Mouse (Mus musculus) ovary, postnatal 14 days (tissue): ENCODE measurements at regions not wholly inside any gene's neighbourhood (a gene's known extent, or its start where the extent isn't known, plus 50 kb on each side); places are given as distances from the start of the nearest gene placed in this dataset.
"Not testable (repeated sequence)": the region's sequence is repeated elsewhere in the genome, so short reads cannot be mapped to it uniquely, and the experiment has no call there.

Experiments used
- DNase-seq: peaks from one replicate; pipeline ENCODE4 v3.0.0; 2022; ENCODE audit warnings: low spot score

DNA sequence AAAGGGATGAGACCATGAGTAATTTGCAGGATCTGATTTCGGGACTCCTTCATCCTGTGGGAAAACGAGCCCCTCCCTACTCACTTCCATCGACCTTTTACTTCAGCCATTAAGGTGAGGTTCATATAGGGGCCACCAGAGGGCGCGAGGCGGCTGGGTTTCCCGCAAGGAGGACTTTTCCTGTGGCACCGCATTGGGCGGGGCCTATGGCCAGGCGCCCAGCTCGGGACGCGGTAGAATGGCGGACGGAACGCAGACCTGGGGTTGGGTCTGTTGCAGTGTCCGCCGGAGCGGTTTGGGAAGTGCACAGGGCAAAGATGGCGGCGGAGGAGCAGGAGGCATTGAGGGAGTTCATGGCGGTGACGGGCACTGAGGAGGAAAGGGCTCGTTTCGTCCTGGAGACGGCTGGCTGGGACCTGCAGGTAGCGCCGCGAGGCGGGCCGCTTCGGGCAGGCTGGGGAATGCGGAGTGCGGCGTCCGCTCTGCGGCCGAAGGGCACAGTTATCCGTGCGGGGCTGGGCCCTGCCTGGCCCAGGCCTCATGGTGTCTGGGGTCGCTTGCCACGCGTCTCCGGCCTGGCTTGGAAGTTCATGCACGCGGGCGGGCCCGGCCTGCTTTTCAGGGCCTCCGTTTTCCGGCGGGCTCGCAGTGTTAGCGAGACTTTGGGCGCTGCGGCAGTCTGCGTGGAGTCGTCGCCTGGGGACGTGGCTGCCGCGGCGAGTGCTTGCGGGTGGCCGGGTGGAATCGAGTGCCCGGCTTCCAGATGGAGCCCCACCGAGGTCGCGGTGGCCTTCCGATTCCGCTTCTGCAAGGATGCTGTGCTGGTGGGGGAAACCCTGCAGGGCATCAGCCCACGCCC lies 219.1 kb downstream of the Gm31371 start:
- DNase-seq = peak; percentile 100

DNA sequence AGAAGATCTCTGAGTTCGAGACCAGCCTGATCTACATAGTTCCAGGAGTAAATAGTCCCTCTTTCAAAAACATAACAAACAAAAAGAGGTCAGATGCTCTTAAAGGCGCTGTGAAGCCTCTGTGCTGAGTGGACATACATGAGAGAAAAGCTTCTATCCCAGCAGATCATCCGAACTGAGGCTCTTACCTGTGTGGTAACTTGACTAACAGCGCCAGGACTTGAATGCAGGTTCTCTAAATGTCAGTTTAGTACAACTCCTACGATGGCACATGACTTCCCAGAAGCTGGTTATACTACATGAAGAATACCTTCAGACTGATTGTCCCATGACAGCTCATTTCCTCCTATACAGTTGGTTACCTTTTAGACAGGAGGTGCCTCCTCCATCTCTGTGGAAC lies 220.4 kb downstream of the Gm31371 start:
- DNase-seq = not testable (repeated sequence)

DNA sequence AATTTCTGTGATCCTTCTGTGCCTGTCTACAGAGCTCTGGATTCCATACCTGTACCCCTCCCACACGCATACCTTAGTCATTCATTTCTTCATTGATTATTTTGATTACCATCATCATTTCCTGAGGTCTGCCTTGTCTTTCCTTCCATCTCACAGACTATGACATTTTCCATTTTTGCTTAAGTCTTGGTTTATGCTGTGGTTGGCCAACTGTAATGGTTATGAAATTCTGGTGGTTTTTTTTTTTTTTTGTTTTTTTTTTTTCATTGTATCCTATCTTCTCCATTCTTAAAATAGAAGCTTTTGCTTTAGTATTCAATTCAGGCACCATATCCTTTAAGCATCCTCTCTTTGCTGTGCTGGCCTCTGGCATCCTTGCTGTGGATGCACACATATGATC lies 227.4 kb downstream of the Gm15319 start:
- DNase-seq = not testable (repeated sequence)

DNA sequence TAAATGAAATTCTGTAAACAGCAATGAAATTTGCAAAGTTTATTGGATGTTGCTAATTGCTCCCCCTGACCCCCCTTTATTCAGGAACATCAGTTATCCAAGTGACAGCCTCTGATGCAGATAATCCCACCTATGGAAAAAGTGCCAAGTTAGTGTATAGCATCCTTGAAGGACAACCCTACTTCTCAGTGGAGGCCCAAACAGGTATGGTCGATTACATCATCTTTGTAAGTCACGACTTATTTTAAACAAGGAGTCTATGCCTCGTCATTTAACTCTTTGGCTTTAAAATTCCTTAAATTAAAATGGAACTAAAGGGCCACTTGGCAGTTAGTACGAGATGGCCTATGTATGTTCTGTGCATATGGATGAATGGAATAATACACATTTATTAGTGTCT lies 217.6 kb downstream of the Gm15319 start:
- not testable (repeated sequence) for DNase-seq

DNA sequence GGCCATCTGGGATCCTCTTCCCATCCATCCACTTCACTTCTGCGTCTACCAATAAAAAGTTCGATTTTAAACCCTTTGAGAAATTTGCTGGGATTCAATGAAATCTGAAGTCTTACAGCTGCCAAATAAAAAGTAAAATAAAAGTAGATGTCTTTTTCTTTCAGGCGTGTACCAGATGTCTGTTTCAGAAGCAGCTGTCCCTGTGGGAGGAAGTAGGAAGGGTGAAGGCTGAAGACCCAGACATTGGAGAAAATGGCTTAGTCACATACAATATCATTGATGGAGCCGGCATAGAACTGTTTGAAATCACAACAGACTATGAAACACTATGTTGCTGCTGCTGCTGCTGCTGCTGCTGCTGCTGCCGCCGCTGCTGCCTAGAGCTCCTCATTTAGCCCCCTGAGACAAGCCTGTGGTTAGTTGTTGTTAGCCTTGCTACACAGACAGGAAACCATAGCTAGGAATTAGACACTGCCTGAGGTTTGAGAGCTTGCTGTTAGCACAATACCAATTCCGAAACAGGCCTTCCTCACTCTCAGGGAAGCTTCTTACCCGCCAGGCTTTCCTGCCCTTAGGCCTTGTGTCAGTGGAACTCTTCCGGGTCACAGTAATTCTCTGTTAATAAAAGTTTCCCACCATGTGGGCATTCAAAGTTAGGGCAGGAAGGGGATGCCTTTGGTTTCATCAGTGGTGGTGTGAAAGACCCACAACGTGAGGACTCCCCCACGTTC lies 211.5 kb downstream of the Gm15319 start:
- not testable (repeated sequence) for DNase-seq

DNA sequence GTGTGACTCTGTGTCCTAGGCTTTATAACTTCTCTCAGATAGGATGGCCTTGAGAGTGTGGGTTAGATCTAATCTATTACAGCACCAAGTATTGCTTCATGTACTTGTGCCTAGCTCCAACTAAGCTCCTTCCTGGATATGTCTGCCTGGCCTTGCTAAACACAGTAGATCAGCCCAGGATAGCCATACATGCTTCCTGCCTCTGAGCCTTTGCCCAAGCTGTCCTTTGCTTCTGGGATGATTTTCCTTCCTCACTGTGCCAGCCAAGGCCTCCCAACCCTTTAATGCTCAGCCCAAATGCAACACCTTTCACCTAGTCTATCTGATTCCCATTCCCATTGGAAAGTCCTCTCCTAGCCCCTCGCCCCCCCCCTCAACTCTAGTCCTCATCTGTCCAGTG lies 208.9 kb downstream of the Gm15319 start:
- DNase-seq = not testable (repeated sequence)
